Mouse (Mus musculus) forebrain, embryonic 12.5 days (tissue): ENCODE data around the gene BC025920. TPM values are rescaled to one million over a fixed set of nuclear protein-coding genes. Genes with fewer than 3 reads are reported as not detected.

Experiments used
- ATAC-seq: fragments of 200-750 bp; cut with Nextera tagmentation; 2 replicates; pipeline ENCODE4 v1.8.0; 2017; ENCODE audit warnings: moderate TSS enrichment; ENCODE audit not compliant: low FRiP score
- H3K27ac ChIP-seq: fragments of 300-500 bp; sonication (generic); 2 replicates; pipeline ENCODE4 v1.5.1; 2016; ENCODE audit warnings: mild to moderate bottlenecking
- H3K27me3 ChIP-seq: fragments of 300-500 bp; sonication (generic); 2 replicates; pipeline ENCODE4 v1.6.1; 2016; ENCODE audit warnings: mild to moderate bottlenecking
- H3K36me3 ChIP-seq: fragments of 300-500 bp; sonication (generic); replicated peaks from 2 replicates; pipeline ENCODE4 v1.6.1; 2016; ENCODE audit warnings: mild to moderate bottlenecking
- H3K4me1 ChIP-seq: fragments of 300-500 bp; sonication (generic); 2 replicates; pipeline ENCODE4 v1.6.1; 2016
- H3K4me2 ChIP-seq: fragments of 300-500 bp; sonication (generic); 2 replicates; pipeline ENCODE4 v1.6.1; 2016; ENCODE audit warnings: mild to moderate bottlenecking, moderate library complexity
- H3K4me3 ChIP-seq: fragments of 300-500 bp; sonication (generic); replicated peaks from 2 replicates; pipeline ENCODE4 v1.5.1; 2016; ENCODE audit warnings: mild to moderate bottlenecking
- H3K9ac ChIP-seq: fragments of 300-500 bp; sonication (generic); 2 replicates; pipeline ENCODE4 v1.6.1; 2016; ENCODE audit warnings: mild to moderate bottlenecking
- H3K9me3 ChIP-seq: fragments of 300-500 bp; sonication (generic); 2 replicates; pipeline ENCODE4 v1.6.1; 2016
- WGBS: fragments of 180-500 bp; shearing (Covaris S2); methylation state at CpG from one replicate; pipeline ENCODE4 v1.1.7; 2016; 5-methylcytosine and 5-hydroxymethylcytosine counted together
- polyA plus RNA-seq: library from polyadenylated mRNA; unstranded; fragments of >200 nt; fragmentation: Nextera tagmentation; extraction: Ambion mirVana; gene quantifications from 2 replicates; pipeline ENCODE4 v1.2.1, GENCODE M21; 2016

Gene BC025920
- polyA plus RNA-seq, 1 experiment from 2014 or later: 2.2 TPM

DNA sequence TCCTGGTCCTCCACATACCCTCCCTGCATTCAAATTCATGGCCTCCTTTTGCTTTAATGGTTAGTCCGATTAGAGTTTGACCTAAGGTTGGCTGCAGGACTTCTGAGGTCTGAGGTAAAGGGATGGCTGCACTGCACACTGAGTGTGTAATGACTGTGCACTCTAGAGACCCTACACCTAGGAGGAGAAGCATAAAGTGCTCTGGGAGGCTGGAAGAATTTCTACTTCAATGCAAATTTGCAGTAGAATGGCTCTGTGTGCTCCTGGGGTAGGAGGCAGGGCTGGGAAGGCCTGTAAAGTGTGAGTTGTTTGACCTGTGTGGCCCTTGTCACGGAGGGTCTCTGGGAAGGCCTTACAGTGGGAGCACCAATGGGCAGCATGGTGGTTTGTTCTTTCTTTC, 50.1 kb downstream of the BC025920 start:
- peaks cover 63% of the 10 kb centered on the region for H3K9me3 ChIP-seq
- WGBS: 90% methylated on average over 2 of the region's 2 CpGs

More for the DNA sequence above, 50.1 kb downstream of the BC025920 start:
- H3K4me3 ChIP-seq: no peak overlapping the region
- no peak overlapping the region for H3K9ac ChIP-seq
- no peak overlapping the region for H3K4me2 ChIP-seq
- ATAC-seq: no peak
- H3K4me1 ChIP-seq: no peaks in the 10 kb centered on the region
- H3K27ac ChIP-seq: no peak overlapping the region
- H3K27me3 ChIP-seq: no peaks in the 10 kb centered on the region
- peaks cover 49% of the 10 kb centered on the region for H3K36me3 ChIP-seq

Other genes with a start within 250 kb of the BC025920 start
- gene Mfsd12, start 248.8 kb upstream of the BC025920 start, polyA plus RNA-seq: 8.2 and 8.4 TPM in 2 replicates
- gene 4930404N11Rik, start 240.5 kb upstream of the BC025920 start, polyA plus RNA-seq: 0.36 and 1.2 TPM in 2 replicates
- gene Fzr1, start 227.8 kb upstream of the BC025920 start, polyA plus RNA-seq: 145 and 148 TPM in 2 replicates
- 68.1 and 68.5 TPM in 2 replicates for gene Dohh, start 221.8 kb upstream of the BC025920 start, polyA plus RNA-seq
- gene Gm48551, start 221.8 kb upstream of the BC025920 start, polyA plus RNA-seq: 4.2 and 4.6 TPM in 2 replicates
- gene Gm48552, start 217.3 kb upstream of the BC025920 start, polyA plus RNA-seq: 1.4 and 2.1 TPM in 2 replicates
- 1.8 and 2.6 TPM in 2 replicates for gene Smim24, start 213.2 kb upstream of the BC025920 start, polyA plus RNA-seq
- 15.3 and 16.3 TPM in 2 replicates for gene Nfic, start 150.6 kb upstream of the BC025920 start, polyA plus RNA-seq
- gene Celf5, start 123.6 kb upstream of the BC025920 start, polyA plus RNA-seq: 37.1 and 42.4 TPM in 2 replicates
- gene Ncln, start 109.9 kb upstream of the BC025920 start, polyA plus RNA-seq: 65.8 and 66.6 TPM in 2 replicates
- gene S1pr4, start 106.1 kb upstream of the BC025920 start, polyA plus RNA-seq: 0.21 and 0.49 TPM in 2 replicates
- gene Gna15, start 82.0 kb upstream of the BC025920 start, polyA plus RNA-seq: 0.49 and 0.92 TPM in 2 replicates
- 74.8 and 75.9 TPM in 2 replicates for gene Gna11, start 61.1 kb upstream of the BC025920 start, polyA plus RNA-seq
- gene Aes, start 46.8 kb upstream of the BC025920 start, polyA plus RNA-seq: 520 TPM in 2 replicates
- gene Tle2, start 31.7 kb upstream of the BC025920 start, polyA plus RNA-seq: 14.3 and 16.5 TPM in 2 replicates
- 3.1 and 4.3 TPM in 2 replicates for gene Tle6, start 5.2 kb upstream of the BC025920 start, polyA plus RNA-seq
- 50.7 and 52.6 TPM in 2 replicates for gene Sirt6, start 21.5 kb downstream of the BC025920 start, polyA plus RNA-seq
- gene Ankrd24, start 22.3 kb downstream of the BC025920 start, polyA plus RNA-seq: 6.2 and 7.4 TPM in 2 replicates
- 4.3 and 4.5 TPM in 2 replicates for gene Gm10778, start 42.8 kb downstream of the BC025920 start, polyA plus RNA-seq
- gene Zfp433, start 98.6 kb downstream of the BC025920 start, polyA plus RNA-seq: 19.1 and 24.6 TPM in 2 replicates
- 14.2 and 15.5 TPM in 2 replicates for gene Gm3055, start 164.9 kb downstream of the BC025920 start, polyA plus RNA-seq
- 2.6 and 2.7 TPM in 2 replicates for gene Gm4767, start 205.9 kb downstream of the BC025920 start, polyA plus RNA-seq